Mouse (Mus musculus): ENCODE data around the gene Jrkl. TPM values are rescaled to one million over a fixed set of nuclear protein-coding genes. Genes with fewer than 3 reads are reported as not detected.

Jrkl gene
- total RNA-seq, 1 experiment = 2.8 TPM

- in situ Hi-C loops (cut with MboI; ENCODE audit: low sequenced_read_pairs in 2 of 2, unreplicated experiment in 2 of 2) = no loop called here
- H3K27ac ChIP-seq (ENCODE audit: insufficient read depth, low read depth, low read length, poor library complexity, severe bottlenecking) = no peak overlapping the region
- no peak overlapping the region for H3K9ac ChIP-seq (ENCODE audit: insufficient read depth, low read depth, low read length, poor library complexity, severe bottlenecking)
- DNase-seq (ENCODE audit: low read depth, low spot score) = no peak
- H3K4me1 ChIP-seq (ENCODE audit: control insufficient read depth in 2 of 2, insufficient read depth in 2 of 2, low read length in 2 of 2, poor library complexity in 1 of 2) = peaks cover 0 to 4% of the 10 kb centered on the region in 2 experiments; a peak in 1 of 4 replicates
- no peaks in the 10 kb centered on the region for H3K9me3 ChIP-seq (ENCODE audit: control insufficient read depth, insufficient read depth, low read depth, low read length)
- TF ChIP-seq ZNF384 (IDR thresholded peaks at IDR 0.05; ENCODE audit: low read depth, low read length) (no peak), CHD2 (IDR thresholded peaks at IDR 0.05; ENCODE audit: low read depth, low read length) (no peak), MAFK (IDR thresholded peaks at IDR 0.05; ENCODE audit: insufficient read depth, low read depth, low read length) (no peak), HCFC1 (IDR thresholded peaks at IDR 0.05; ENCODE audit: borderline replicate concordance, insufficient read depth, low read length) (no peak), ZC3H11A (IDR thresholded peaks at IDR 0.05; ENCODE audit: borderline replicate concordance, low read depth, low read length) (no peak)
- H3K36me3 ChIP-seq (ENCODE audit: control insufficient read depth, insufficient read depth, low read length, poor library complexity, severe bottlenecking) = no peaks in the 10 kb centered on the region
- H3K4me3 ChIP-seq (ENCODE audit: insufficient read depth in 1 of 2, low read depth in 1 of 2, low read length in 2 of 2, poor library complexity in 1 of 2, severe bottlenecking in 1 of 2) = no peak overlapping the region
Observed at GRCm38 (mm10) chr9:13242321-13242720, 3.3 kb downstream of the Jrkl start.

GRCm38 (mm10) chr9:13231545-13232216 is 13.9 kb downstream of the Jrkl start:
- H3K27ac ChIP-seq (ENCODE audit: insufficient read depth, low read depth, low read length, poor library complexity, severe bottlenecking) = no peak overlapping the region
- H3K4me1 ChIP-seq (ENCODE audit: control insufficient read depth in 2 of 2, insufficient read depth in 2 of 2, low read length in 2 of 2, poor library complexity in 1 of 2) = no peaks in the 10 kb centered on the region
- H3K4me3 ChIP-seq (ENCODE audit: insufficient read depth in 1 of 2, low read depth in 1 of 2, low read length in 2 of 2, poor library complexity in 1 of 2, severe bottlenecking in 1 of 2) = no peak overlapping the region
- in situ Hi-C loops (cut with MboI; ENCODE audit: low sequenced_read_pairs in 2 of 2, unreplicated experiment in 2 of 2) = loop anchor here in 1 of 2 experiments (10.0 kb wide), 1 partner anchor 483 kb away; no protein-coding TSS in a partner anchor
- no peak for DNase-seq (ENCODE audit: low read depth, low spot score)
- H3K9ac ChIP-seq (ENCODE audit: insufficient read depth, low read depth, low read length, poor library complexity, severe bottlenecking) = no peak overlapping the region
- H3K9me3 ChIP-seq (ENCODE audit: control insufficient read depth, insufficient read depth, low read depth, low read length) = no peaks in the 10 kb centered on the region
- H3K36me3 ChIP-seq (ENCODE audit: control insufficient read depth, insufficient read depth, low read length, poor library complexity, severe bottlenecking) = no peaks in the 10 kb centered on the region
- TF ChIP-seq ZC3H11A (IDR thresholded peaks at IDR 0.05; ENCODE audit: borderline replicate concordance, low read depth, low read length) (peak; percentile 95; the same call in 1 of the 2 replicates), MAFK (IDR thresholded peaks at IDR 0.05; ENCODE audit: insufficient read depth, low read depth, low read length) (peak; percentile 48; the same call in 1 of the 2 replicates), ZNF384 (IDR thresholded peaks at IDR 0.05; ENCODE audit: low read depth, low read length) (peak; percentile 84), CHD2 (IDR thresholded peaks at IDR 0.05; ENCODE audit: low read depth, low read length) (no peak), HCFC1 (IDR thresholded peaks at IDR 0.05; ENCODE audit: borderline replicate concordance, insufficient read depth, low read length) (no peak)

GRCm38 (mm10) chr9:13230553-13230952 is 15.1 kb downstream of the Jrkl start:
- TF ChIP-seq ZNF384 (IDR thresholded peaks at IDR 0.05; ENCODE audit: low read depth, low read length) (0 out of 2 replicates have a peak, but pooled peaks have one; percentile 50), MAFK (IDR thresholded peaks at IDR 0.05; ENCODE audit: insufficient read depth, low read depth, low read length) (no peak)
- no peaks in the 10 kb centered on the region for H3K9me3 ChIP-seq (ENCODE audit: control insufficient read depth, insufficient read depth, low read depth, low read length)
- no peak overlapping the region for H3K4me3 ChIP-seq (ENCODE audit: insufficient read depth in 1 of 2, low read depth in 1 of 2, low read length in 2 of 2, poor library complexity in 1 of 2, severe bottlenecking in 1 of 2)
- no peaks in the 10 kb centered on the region for H3K4me1 ChIP-seq (ENCODE audit: control insufficient read depth in 2 of 2, insufficient read depth in 2 of 2, low read length in 2 of 2, poor library complexity in 1 of 2)
- no peak overlapping the region for H3K9ac ChIP-seq (ENCODE audit: insufficient read depth, low read depth, low read length, poor library complexity, severe bottlenecking)
- DNase-seq (ENCODE audit: low read depth, low spot score) = no peak
- H3K36me3 ChIP-seq (ENCODE audit: control insufficient read depth, insufficient read depth, low read length, poor library complexity, severe bottlenecking) = no peaks in the 10 kb centered on the region
- no peak overlapping the region for H3K27ac ChIP-seq (ENCODE audit: insufficient read depth, low read depth, low read length, poor library complexity, severe bottlenecking)
- in situ Hi-C loops (cut with MboI; ENCODE audit: low sequenced_read_pairs in 2 of 2, unreplicated experiment in 2 of 2) = loop anchor here in 1 of 2 experiments (10.0 kb wide), 1 partner anchor 484 kb away; no protein-coding TSS in a partner anchor

GRCm38 (mm10) chr9:13225872-13226271 is 19.8 kb downstream of the Jrkl start:
- in situ Hi-C loops (cut with MboI; ENCODE audit: low sequenced_read_pairs in 2 of 2, unreplicated experiment in 2 of 2) = no loop called here
- H3K4me3 ChIP-seq (ENCODE audit: insufficient read depth in 1 of 2, low read depth in 1 of 2, low read length in 2 of 2, poor library complexity in 1 of 2, severe bottlenecking in 1 of 2) = no peak overlapping the region
- no peak for TF ChIP-seq CHD2 (IDR thresholded peaks at IDR 0.05; ENCODE audit: low read depth, low read length)
- no peak for TF ChIP-seq ZNF384 (IDR thresholded peaks at IDR 0.05; ENCODE audit: low read depth, low read length)
- no peak for TF ChIP-seq MAFK (IDR thresholded peaks at IDR 0.05; ENCODE audit: insufficient read depth, low read depth, low read length)
- no peak for TF ChIP-seq ZC3H11A (IDR thresholded peaks at IDR 0.05; ENCODE audit: borderline replicate concordance, low read depth, low read length)
- TF ChIP-seq HCFC1 (IDR thresholded peaks at IDR 0.05; ENCODE audit: borderline replicate concordance, insufficient read depth, low read length) = no peak

More at GRCm38 (mm10) chr9:13225872-13226271, 19.8 kb downstream of the Jrkl start:
- Histone ChIP-seq H3K9ac (ENCODE audit: insufficient read depth, low read depth, low read length, poor library complexity, severe bottlenecking) (no peak overlapping the region), H3K36me3 (ENCODE audit: control insufficient read depth, insufficient read depth, low read length, poor library complexity, severe bottlenecking) (no peaks in the 10 kb centered on the region), H3K27ac (ENCODE audit: insufficient read depth, low read depth, low read length, poor library complexity, severe bottlenecking) (no peak overlapping the region), H3K4me1 (ENCODE audit: control insufficient read depth in 2 of 2, insufficient read depth in 2 of 2, low read length in 2 of 2, poor library complexity in 1 of 2) (no peaks in the 10 kb centered on the region), H3K9me3 (ENCODE audit: control insufficient read depth, insufficient read depth, low read depth, low read length) (no peaks in the 10 kb centered on the region)
- no peak for DNase-seq (ENCODE audit: low read depth, low spot score)
